ENCODE assay signal across 15 mouse cellular contexts in the genomic region with DNA sequence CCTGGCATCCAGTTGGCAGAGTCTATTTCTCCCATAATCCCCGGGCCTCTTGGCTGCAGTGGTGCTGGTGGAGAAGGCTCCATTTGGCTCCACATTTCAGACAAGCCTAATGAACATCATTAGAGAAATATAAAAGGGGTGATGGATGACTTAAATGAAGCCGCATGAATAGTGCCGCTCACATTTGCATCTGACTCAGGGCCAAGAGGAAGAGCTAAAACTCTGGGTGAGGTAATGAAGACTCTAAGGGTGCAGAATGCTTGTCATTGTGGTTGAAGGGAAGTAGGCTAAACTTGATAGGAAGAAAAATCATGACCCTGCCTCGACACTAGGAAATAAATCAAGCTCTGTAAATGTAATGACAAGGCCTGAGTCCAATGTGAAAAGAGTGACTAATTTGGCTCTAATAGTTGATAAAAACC.
DNase-seq lines count a peak whose midpoint lies in the region; ATAC-seq and TF ChIP-seq lines count a peak whose summit lies in the region.
"Had no signal": no experiment of that assay in that cellular context is flagged by ENCODE, and none has a peak within 500 bp of the region (broad histone marks: within the 10 kb centered on the region; RNA-seq: fewer than 3 reads in every experiment).

No protein-coding gene starts in this region.

- no peak for TF ChIP-seq EP300 in heart, adult 2 months (IDR thresholded peaks at IDR 0.05; ENCODE audit: insufficient read depth, low read depth, low read length)

- H3K4me1 ChIP-seq in hindbrain, embryonic 13.5 days (replicated peaks): no peaks in the 10 kb centered on the region; the same call in 1 of the 2 replicates
- H3K4me1 ChIP-seq in heart, adult 2 months (ENCODE audit: control insufficient read depth, insufficient read depth, low read length): no peaks in the 10 kb centered on the region
- H3K4me1 ChIP-seq: intestine, embryonic 15.5 days; liver, embryonic 13.5 days; stomach, embryonic 15.5 days had no signal

- no peaks in the 10 kb centered on the region for H3K27me3 ChIP-seq in hindbrain, embryonic 13.5 days
- no peaks in the 10 kb centered on the region for H3K27me3 ChIP-seq in heart, adult 2 months (ENCODE audit: control insufficient read depth, insufficient read depth, low read length)
- H3K27me3 ChIP-seq: CH12.LX; intestine, embryonic 15.5 days; liver, embryonic 13.5 days; stomach, embryonic 15.5 days had no signal

- no peak overlapping the region for H3K4me3 ChIP-seq in hindbrain, embryonic 13.5 days
- H3K4me3 ChIP-seq in heart, adult 2 months: no peak overlapping the region
- H3K4me3 ChIP-seq: intestine, embryonic 15.5 days; liver, embryonic 13.5 days; stomach, embryonic 15.5 days had no signal

- H3K9ac ChIP-seq in hindbrain, embryonic 13.5 days: no peak overlapping the region
- H3K9ac ChIP-seq in heart, adult 2 months (ENCODE audit: low read depth, low read length): no peak overlapping the region
- H3K9ac ChIP-seq: intestine, embryonic 15.5 days; liver, embryonic 13.5 days; stomach, embryonic 15.5 days had no signal

- TF ChIP-seq POLR2A in heart, adult 2 months (IDR thresholded peaks at IDR 0.05; ENCODE audit: insufficient read depth, low read depth, low read length): no peak

- no peak overlapping the region for H3K4me2 ChIP-seq in hindbrain, embryonic 13.5 days
- H3K4me2 ChIP-seq: intestine, embryonic 15.5 days; liver, embryonic 13.5 days; stomach, embryonic 15.5 days had no signal

- no peak for DNase-seq in frontal cortex, postnatal 14 days (ENCODE audit: low spot score in 2 of 2)
- DNase-seq in right cerebral cortex, postnatal 10 days (ENCODE audit: low spot score in 2 of 2): peak; percentile 57 to 70
- DNase-seq in right cerebral cortex, postnatal 36 days (ENCODE audit: low spot score in 2 of 2): no peak
- no peak for DNase-seq in ovary, postnatal 14 days (ENCODE audit: low spot score)
- DNase-seq in heart, adult 2 months: no peak
- DNase-seq in heart, postnatal 25 days (ENCODE audit: low spot score): no peak
- DNase-seq: embryo, embryonic 11 days; liver, embryonic 13.5 days; lung, postnatal 4 days; thymus, postnatal 36 days had no signal

- H3K36me3 ChIP-seq in hindbrain, embryonic 13.5 days: no peaks in the 10 kb centered on the region
- H3K36me3 ChIP-seq in heart, adult 2 months (ENCODE audit: control insufficient read depth, insufficient read depth, low read length): no peaks in the 10 kb centered on the region
- H3K36me3 ChIP-seq: intestine, embryonic 15.5 days; liver, embryonic 13.5 days; stomach, embryonic 15.5 days had no signal

- 44% methylated on average over 4 of the region's 4 CpGs for WGBS in hindbrain, embryonic 13.5 days
- WGBS in heart, adult 2 months: 64% methylated on average over 4 of the region's 4 CpGs

- TF ChIP-seq CTCF in heart, adult 2 months (IDR thresholded peaks at IDR 0.05): no peak

- no peak overlapping the region for H3K27ac ChIP-seq in hindbrain, embryonic 13.5 days
- no peak overlapping the region for H3K27ac ChIP-seq in heart, adult 2 months
- H3K27ac ChIP-seq: intestine, embryonic 15.5 days; liver, embryonic 13.5 days; stomach, embryonic 15.5 days had no signal

- peak; percentile 62 for ATAC-seq in frontal cortex, adult (ENCODE audit: low TSS enrichment)
- ATAC-seq in hindbrain, embryonic 13.5 days (ENCODE audit: low FRiP score): peak; percentile 74
- ATAC-seq: intestine, embryonic 15.5 days had no signal

- H3K9me3 ChIP-seq in hindbrain, embryonic 13.5 days: no peaks in the 10 kb centered on the region
- H3K9me3 ChIP-seq: intestine, embryonic 15.5 days; liver, embryonic 13.5 days; stomach, embryonic 15.5 days had no signal

- H3K79me2 ChIP-seq in heart, adult 2 months (replicated peaks; ENCODE audit: control insufficient read depth, insufficient read depth, low read length): no peaks in the 10 kb centered on the region

- intact Hi-C loops in heart, adult 2 months (cut with DNase I): no loop called here
- intact Hi-C loops in heart, postnatal 25 days (cut with DNase I): no loop called here

Comparison
In these comparisons a context has a peak if more than half of its experiments do, and no peak if none do; other contexts are left out.
1. DNase-seq: peak in right cerebral cortex, postnatal 10 days (2 of 2); none in frontal cortex, postnatal 14 days (0 of 2), right cerebral cortex, postnatal 36 days (0 of 2), ovary, postnatal 14 days (single experiment), heart, adult 2 months (0 of 2) and heart, postnatal 25 days (single experiment).